Mouse (Mus musculus): ENCODE results near the gene Trmt1. TPM values are rescaled to one million over a fixed set of nuclear protein-coding genes. Genes with fewer than 3 reads are reported as not detected.
A peak's percentile ranks its signal among the peaks of the same experiment; 100 is the strongest.

The Trmt1 gene
- polyA plus RNA-seq, 1 experiment: 25.1 TPM

GRCm38 (mm10) chr8:84655336-84656190, 30.5 kb upstream of the Trmt1 start:
- peaks cover 3% of the 10 kb centered on the region; the same call in 1 of the 2 replicates for H3K4me1 ChIP-seq (ENCODE audit: control insufficient read depth, insufficient read depth, insufficient read length, low read length)
- H3K4me3 ChIP-seq (ENCODE audit: insufficient read depth, low read depth, low read length): peak overlapping the region; percentile 59
- peak overlapping the region; percentile 88 for H3K27ac ChIP-seq (replicated peaks; ENCODE audit: low read depth, low read length)

GRCm38 (mm10) chr8:84656191-84656525, 29.9 kb upstream of the Trmt1 start:
- H3K4me1 ChIP-seq (ENCODE audit: control insufficient read depth, insufficient read depth, insufficient read length, low read length): peaks cover 3% of the 10 kb centered on the region; the same call in 1 of the 2 replicates

GRCm38 (mm10) chr8:84656641-84657126, 29.4 kb upstream of the Trmt1 start:
- peaks cover 3% of the 10 kb centered on the region; the same call in 1 of the 2 replicates for H3K4me1 ChIP-seq (ENCODE audit: control insufficient read depth, insufficient read depth, insufficient read length, low read length)
- peak overlapping the region; percentile 59 for H3K4me3 ChIP-seq (ENCODE audit: insufficient read depth, low read depth, low read length)
- peak overlapping the region; percentile 88 for H3K27ac ChIP-seq (replicated peaks; ENCODE audit: low read depth, low read length)

More at GRCm38 (mm10) chr8:84656191-84656525, 29.9 kb upstream of the Trmt1 start:
- H3K4me3 ChIP-seq (ENCODE audit: insufficient read depth, low read depth, low read length): peak overlapping the region; percentile 59
- H3K27ac ChIP-seq (replicated peaks; ENCODE audit: low read depth, low read length): peak overlapping the region; percentile 88

- Histone ChIP-seq H3K4me1 (ENCODE audit: control insufficient read depth, insufficient read depth, insufficient read length, low read length) (peaks cover 3% of the 10 kb centered on the region; the same call in 1 of the 2 replicates), H3K27ac (replicated peaks; ENCODE audit: low read depth, low read length) (peak overlapping the region; percentile 37), H3K4me3 (ENCODE audit: insufficient read depth, low read depth, low read length) (no peak overlapping the region)
Measured at GRCm38 (mm10) chr8:84657203-84657602, 28.9 kb upstream of the Trmt1 start.

- peaks cover 3% of the 10 kb centered on the region; the same call in 1 of the 2 replicates for H3K4me1 ChIP-seq (ENCODE audit: control insufficient read depth, insufficient read depth, insufficient read length, low read length)
- H3K27ac ChIP-seq (replicated peaks; ENCODE audit: low read depth, low read length): peak overlapping the region; percentile 37
- no peak overlapping the region for H3K4me3 ChIP-seq (ENCODE audit: insufficient read depth, low read depth, low read length)
Measured at GRCm38 (mm10) chr8:84657680-84658079, 28.4 kb upstream of the Trmt1 start.

- peak overlapping the region; percentile 98 for H3K27ac ChIP-seq (replicated peaks; ENCODE audit: low read depth, low read length)
- no peak overlapping the region for H3K4me3 ChIP-seq (ENCODE audit: insufficient read depth, low read depth, low read length)
- H3K4me1 ChIP-seq (ENCODE audit: control insufficient read depth, insufficient read depth, insufficient read length, low read length): peaks cover 3% of the 10 kb centered on the region; the same call in 1 of the 2 replicates
Measured at GRCm38 (mm10) chr8:84658951-84659350, 27.2 kb upstream of the Trmt1 start.

- Histone ChIP-seq H3K4me1 (ENCODE audit: control insufficient read depth, insufficient read depth, insufficient read length, low read length) (peaks cover 3% of the 10 kb centered on the region; the same call in 1 of the 2 replicates), H3K27ac (replicated peaks; ENCODE audit: low read depth, low read length) (peak overlapping the region; percentile 98)
Measured at GRCm38 (mm10) chr8:84659936-84660818, 25.9 kb upstream of the Trmt1 start.

GRCm38 (mm10) chr8:84660819-84661457, 25.2 kb upstream of the Trmt1 start:
- Histone ChIP-seq H3K4me3 (ENCODE audit: insufficient read depth, low read depth, low read length) (peak overlapping the region; percentile 74), H3K4me1 (ENCODE audit: control insufficient read depth, insufficient read depth, insufficient read length, low read length) (peaks cover 3% of the 10 kb centered on the region), H3K27ac (replicated peaks; ENCODE audit: low read depth, low read length) (peak overlapping the region; percentile 98)

More at GRCm38 (mm10) chr8:84659936-84660818, 25.9 kb upstream of the Trmt1 start:
- H3K4me3 ChIP-seq (ENCODE audit: insufficient read depth, low read depth, low read length): peak overlapping the region; percentile 74

- Histone ChIP-seq H3K4me3 (ENCODE audit: insufficient read depth, low read depth, low read length) (peak overlapping the region; percentile 74), H3K4me1 (ENCODE audit: control insufficient read depth, insufficient read depth, insufficient read length, low read length) (peaks cover 3% of the 10 kb centered on the region; the same call in 1 of the 2 replicates), H3K27ac (replicated peaks; ENCODE audit: low read depth, low read length) (peak overlapping the region; percentile 98)
Measured at GRCm38 (mm10) chr8:84661458-84661871, 24.6 kb upstream of the Trmt1 start.

- peak overlapping the region; percentile 98 for H3K27ac ChIP-seq (replicated peaks; ENCODE audit: low read depth, low read length)
- peak overlapping the region; percentile 74 for H3K4me3 ChIP-seq (ENCODE audit: insufficient read depth, low read depth, low read length)
- peaks cover 3% of the 10 kb centered on the region; the same call in 1 of the 2 replicates for H3K4me1 ChIP-seq (ENCODE audit: control insufficient read depth, insufficient read depth, insufficient read length, low read length)
Measured at GRCm38 (mm10) chr8:84661961-84662571, 24.0 kb upstream of the Trmt1 start.

GRCm38 (mm10) chr8:84662581-84663065, 23.5 kb upstream of the Trmt1 start, which contains the start of gene Ier2:
Gene Ier2 (minus strand): TSS chr8:84662852.
- Histone ChIP-seq H3K4me3 (ENCODE audit: insufficient read depth, low read depth, low read length) (peak within 1 kb of the TSS; percentile 74), H3K27ac (replicated peaks; ENCODE audit: low read depth, low read length) (peak within 1 kb of the TSS; percentile 98), H3K4me1 (ENCODE audit: control insufficient read depth, insufficient read depth, insufficient read length, low read length) (peaks cover 3% of the 10 kb centered on the region; the same call in 1 of the 2 replicates)

GRCm38 (mm10) chr8:84663483-84664327, 22.4 kb upstream of the Trmt1 start:
- H3K4me1 ChIP-seq (ENCODE audit: control insufficient read depth, insufficient read depth, insufficient read length, low read length): peaks cover 3% of the 10 kb centered on the region; the same call in 1 of the 2 replicates
- peak overlapping the region; percentile 83 for H3K4me3 ChIP-seq (ENCODE audit: insufficient read depth, low read depth, low read length)
- peak overlapping the region; percentile 97 for H3K27ac ChIP-seq (replicated peaks; ENCODE audit: low read depth, low read length)

Measured in brown adipose tissue, adult 24 weeks (tissue).